Mouse (Mus musculus): Measurements from ENCODE around the gene Trmo. TPM values are rescaled to one million over a fixed set of nuclear protein-coding genes. Genes with fewer than 3 reads are reported as not detected.
A peak's percentile ranks its signal among the peaks of the same experiment; 100 is the strongest.

Trmo gene
- polyA plus RNA-seq, 1 experiment = not detected

- no peaks in the 10 kb centered on the region for H3K4me1 ChIP-seq (ENCODE audit: control insufficient read depth, insufficient read depth, low read length)
- H3K4me3 ChIP-seq (ENCODE audit: insufficient read depth, low read depth, low read length) = no peak overlapping the region
- 97% methylated on average over 5 of the region's 5 CpGs for WGBS
- no peak overlapping the region for H3K27ac ChIP-seq (ENCODE audit: insufficient read depth, low read depth, low read length)
- TF ChIP-seq POLR2A (IDR thresholded peaks at IDR 0.05; ENCODE audit: insufficient read depth, low read depth, low read length) (no peak), CTCF (IDR thresholded peaks at IDR 0.05; ENCODE audit: insufficient read depth, low read depth, low read length) (no peak)
Measured at GRCm38 (mm10) chr4:46410677-46411076, 21.4 kb upstream of the Trmo start.

- H3K4me3 ChIP-seq (ENCODE audit: insufficient read depth, low read depth, low read length) = no peak overlapping the region
- 92% methylated on average over 8 of the region's 8 CpGs for WGBS
- H3K4me1 ChIP-seq (ENCODE audit: control insufficient read depth, insufficient read depth, low read length) = no peaks in the 10 kb centered on the region
- H3K27ac ChIP-seq (ENCODE audit: insufficient read depth, low read depth, low read length) = no peak overlapping the region
- TF ChIP-seq POLR2A (IDR thresholded peaks at IDR 0.05; ENCODE audit: insufficient read depth, low read depth, low read length) (no peak), CTCF (IDR thresholded peaks at IDR 0.05; ENCODE audit: insufficient read depth, low read depth, low read length) (no peak)
Measured at GRCm38 (mm10) chr4:46406966-46407703, 17.9 kb upstream of the Trmo start.

GRCm38 (mm10) chr4:46404042-46404795 lies 15.0 kb upstream of the Trmo start:
- 87% methylated on average over 6 of the region's 6 CpGs for WGBS
- no peak overlapping the region for H3K27ac ChIP-seq (ENCODE audit: insufficient read depth, low read depth, low read length)
- no peak overlapping the region for H3K4me3 ChIP-seq (ENCODE audit: insufficient read depth, low read depth, low read length)
- TF ChIP-seq POLR2A (IDR thresholded peaks at IDR 0.05; ENCODE audit: insufficient read depth, low read depth, low read length) (no peak), CTCF (IDR thresholded peaks at IDR 0.05; ENCODE audit: insufficient read depth, low read depth, low read length) (no peak)
- H3K4me1 ChIP-seq (ENCODE audit: control insufficient read depth, insufficient read depth, low read length) = no peaks in the 10 kb centered on the region

GRCm38 (mm10) chr4:46398839-46399238 lies 9.6 kb upstream of the Trmo start:
- WGBS = 80% methylated on average over 4 of the region's 4 CpGs

GRCm38 (mm10) chr4:46395736-46396135 lies 6.5 kb upstream of the Trmo start:
- Histone ChIP-seq H3K27ac (ENCODE audit: insufficient read depth, low read depth, low read length) (no peak overlapping the region), H3K4me3 (ENCODE audit: insufficient read depth, low read depth, low read length) (no peak overlapping the region), H3K4me1 (ENCODE audit: control insufficient read depth, insufficient read depth, low read length) (no peaks in the 10 kb centered on the region)
- TF ChIP-seq CTCF (IDR thresholded peaks at IDR 0.05; ENCODE audit: insufficient read depth, low read depth, low read length) = no peak
- TF ChIP-seq POLR2A (IDR thresholded peaks at IDR 0.05; ENCODE audit: insufficient read depth, low read depth, low read length) = no peak
- WGBS = 48% methylated on average over 5 of the region's 5 CpGs

More at GRCm38 (mm10) chr4:46398839-46399238, 9.6 kb upstream of the Trmo start:
- no peak for TF ChIP-seq POLR2A (IDR thresholded peaks at IDR 0.05; ENCODE audit: insufficient read depth, low read depth, low read length)
- H3K4me1 ChIP-seq (ENCODE audit: control insufficient read depth, insufficient read depth, low read length) = no peaks in the 10 kb centered on the region
- H3K4me3 ChIP-seq (ENCODE audit: insufficient read depth, low read depth, low read length) = no peak overlapping the region
- H3K27ac ChIP-seq (ENCODE audit: insufficient read depth, low read depth, low read length) = no peak overlapping the region

- 82% methylated on average over 2 of the region's 2 CpGs for WGBS
- no peak for TF ChIP-seq POLR2A (IDR thresholded peaks at IDR 0.05; ENCODE audit: insufficient read depth, low read depth, low read length)
- TF ChIP-seq CTCF (IDR thresholded peaks at IDR 0.05; ENCODE audit: insufficient read depth, low read depth, low read length) = no peak
- H3K4me1 ChIP-seq (ENCODE audit: control insufficient read depth, insufficient read depth, low read length) = no peaks in the 10 kb centered on the region
- no peak overlapping the region for H3K27ac ChIP-seq (ENCODE audit: insufficient read depth, low read depth, low read length)
- no peak overlapping the region for H3K4me3 ChIP-seq (ENCODE audit: insufficient read depth, low read depth, low read length)
Measured at GRCm38 (mm10) chr4:46394388-46394787, 5.2 kb upstream of the Trmo start.

GRCm38 (mm10) chr4:46390390-46390970 lies 1.2 kb upstream of the Trmo start:
- 22% methylated on average over 9 of the region's 9 CpGs for WGBS

GRCm38 (mm10) chr4:46389612-46390341 lies 540 bp upstream of the Trmo start:
- TF ChIP-seq POLR2A (IDR thresholded peaks at IDR 0.05; ENCODE audit: insufficient read depth, low read depth, low read length) (no peak), CTCF (IDR thresholded peaks at IDR 0.05; ENCODE audit: insufficient read depth, low read depth, low read length) (no peak)
- peak overlapping the region; percentile 72 for H3K4me3 ChIP-seq (ENCODE audit: insufficient read depth, low read depth, low read length)
- H3K27ac ChIP-seq (ENCODE audit: insufficient read depth, low read depth, low read length) = peak overlapping the region; percentile 95
- no peaks in the 10 kb centered on the region for H3K4me1 ChIP-seq (ENCODE audit: control insufficient read depth, insufficient read depth, low read length)
- WGBS = 2% methylated on average over 24 of the region's 24 CpGs

More at GRCm38 (mm10) chr4:46390390-46390970, 1.2 kb upstream of the Trmo start:
- Histone ChIP-seq H3K4me3 (ENCODE audit: insufficient read depth, low read depth, low read length) (no peak overlapping the region), H3K4me1 (ENCODE audit: control insufficient read depth, insufficient read depth, low read length) (no peaks in the 10 kb centered on the region), H3K27ac (ENCODE audit: insufficient read depth, low read depth, low read length) (no peak overlapping the region)
- TF ChIP-seq POLR2A (IDR thresholded peaks at IDR 0.05; ENCODE audit: insufficient read depth, low read depth, low read length) (no peak), CTCF (IDR thresholded peaks at IDR 0.05; ENCODE audit: insufficient read depth, low read depth, low read length) (no peak)
